Mouse (Mus musculus) midbrain, embryonic 10.5 days (tissue): ENCODE results near the gene Fosb. TPM values are rescaled to one million over a fixed set of nuclear protein-coding genes. Genes with fewer than 3 reads are reported as not detected.

Source experiments
- DNase-seq: peaks from one replicate; pipeline ENCODE4 v3.0.0-alpha.2; 2017; ENCODE audit warnings: low spot score
- H3K27ac ChIP-seq: fragments of 300-500 bp; sonication (generic); replicated peaks from 2 replicates; pipeline ENCODE4 v1.5.1; 2016; ENCODE audit warnings: mild to moderate bottlenecking
- H3K27me3 ChIP-seq: fragments of 300-500 bp; sonication (generic); 2 replicates; pipeline ENCODE4 v1.6.1; 2016; ENCODE audit warnings: low read depth, mild to moderate bottlenecking; ENCODE audit not compliant: poor library complexity, severe bottlenecking
- H3K36me3 ChIP-seq: fragments of 300-500 bp; sonication (generic); 2 replicates; pipeline ENCODE4 v1.6.1; 2016; ENCODE audit warnings: mild to moderate bottlenecking, moderate library complexity
- H3K4me1 ChIP-seq: fragments of 300-500 bp; sonication (generic); 2 replicates; pipeline ENCODE4 v1.6.1; 2016
- H3K4me3 ChIP-seq: fragments of 300-500 bp; sonication (generic); 2 replicates; pipeline ENCODE4 v1.5.1; 2016; ENCODE audit warnings: mild to moderate bottlenecking, moderate library complexity
- H3K9me3 ChIP-seq: fragments of 300-500 bp; sonication (generic); replicated peaks from 2 replicates; pipeline ENCODE4 v1.6.1; 2016; ENCODE audit warnings: mild to moderate bottlenecking
- WGBS: fragments of 180-500 bp; shearing (Covaris S2); methylation state at CpG from one replicate; pipeline ENCODE4 v1.1.7; 2016; 5-methylcytosine and 5-hydroxymethylcytosine counted together
- polyA plus RNA-seq: library from polyadenylated mRNA; unstranded; fragments of >200 nt; fragmentation: Nextera tagmentation; extraction: Ambion mirVana; gene quantifications from 2 replicates; pipeline ENCODE4 v1.2.1, GENCODE M21; 2016

The Fosb gene
- polyA plus RNA-seq, 1 experiment from 2014 or later: 0.02 TPM

DNA sequence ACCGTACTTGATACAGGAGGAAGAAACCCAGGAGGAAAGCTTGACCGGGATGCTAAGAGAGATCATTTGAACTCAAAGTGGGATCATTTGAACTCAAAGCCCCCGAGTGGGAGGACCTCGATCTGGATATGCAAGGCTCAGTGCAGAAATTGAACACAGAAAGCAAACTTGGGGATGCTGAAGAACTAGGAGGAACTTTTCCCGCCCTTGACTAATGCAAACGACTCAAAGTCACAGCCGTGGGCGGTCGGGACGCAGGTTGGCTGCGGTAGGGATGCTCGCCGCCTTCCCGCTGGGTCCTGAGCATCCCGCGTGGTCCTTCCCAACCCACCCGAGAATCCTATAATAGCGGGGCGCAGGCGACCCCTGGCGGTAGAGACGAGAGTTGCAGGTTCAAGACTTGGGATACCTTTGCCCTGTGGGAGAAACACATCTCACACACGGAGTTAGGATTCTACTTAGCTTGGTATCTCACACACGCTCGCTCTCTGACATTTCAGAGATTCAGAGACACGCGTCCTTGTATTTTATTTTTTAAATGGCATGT is 32.7 kb upstream of the Fosb start:
- H3K4me1 ChIP-seq: peaks cover 43% of the 10 kb centered on the region
- under 1% methylated on average over 27 of the region's 27 CpGs for WGBS
- H3K9me3 ChIP-seq: no peaks in the 10 kb centered on the region
- peaks cover 31% of the 10 kb centered on the region for H3K27me3 ChIP-seq
- H3K36me3 ChIP-seq: peaks cover under 1% of the 10 kb centered on the region; the same call in 1 of the 2 replicates
- DNase-seq: peak; percentile 89
- peak overlapping the region; percentile 72 for H3K27ac ChIP-seq
- peak overlapping the region; percentile 62 for H3K4me3 ChIP-seq

DNA sequence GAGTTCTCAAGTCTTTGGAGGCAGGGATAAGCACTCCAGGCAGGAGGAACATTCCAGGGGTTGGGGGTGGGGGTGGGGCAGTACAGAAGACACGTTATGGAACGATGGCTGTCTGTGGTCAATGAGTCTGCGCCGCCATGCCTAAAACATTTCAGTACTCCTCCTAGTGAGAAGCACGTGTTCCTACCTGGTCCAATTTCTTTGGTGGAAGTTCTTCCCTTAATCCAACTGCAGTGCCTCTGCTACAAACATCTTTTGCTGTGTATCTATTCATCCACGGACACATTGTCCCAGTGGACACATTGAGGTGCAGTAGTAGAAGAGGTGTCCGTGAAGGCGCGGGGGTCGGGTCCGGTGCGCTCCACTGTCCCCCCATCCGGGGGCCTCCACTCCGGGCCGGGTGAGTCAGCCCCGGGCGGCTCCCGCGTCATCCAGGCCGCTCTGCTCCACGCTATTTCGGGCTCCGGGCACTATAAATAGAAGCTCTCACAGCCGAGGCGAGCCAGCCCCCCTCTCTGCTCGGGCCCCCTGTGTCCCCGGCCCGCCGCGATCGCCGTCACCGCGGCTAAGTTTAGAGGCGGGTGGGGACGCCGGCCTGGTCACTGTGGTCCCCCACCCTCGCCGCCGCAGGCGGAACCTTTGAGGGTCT is 32.0 kb upstream of the Fosb start:
- no peaks in the 10 kb centered on the region for H3K36me3 ChIP-seq
- peaks cover 43% of the 10 kb centered on the region for H3K4me1 ChIP-seq
- no peaks in the 10 kb centered on the region for H3K9me3 ChIP-seq
- peak overlapping the region; percentile 72 for H3K27ac ChIP-seq
- H3K4me3 ChIP-seq: peak overlapping the region; percentile 62
- under 1% methylated on average over 41 of the region's 41 CpGs for WGBS
- peaks cover 38% of the 10 kb centered on the region for H3K27me3 ChIP-seq
- DNase-seq: peak; percentile 56

DNA sequence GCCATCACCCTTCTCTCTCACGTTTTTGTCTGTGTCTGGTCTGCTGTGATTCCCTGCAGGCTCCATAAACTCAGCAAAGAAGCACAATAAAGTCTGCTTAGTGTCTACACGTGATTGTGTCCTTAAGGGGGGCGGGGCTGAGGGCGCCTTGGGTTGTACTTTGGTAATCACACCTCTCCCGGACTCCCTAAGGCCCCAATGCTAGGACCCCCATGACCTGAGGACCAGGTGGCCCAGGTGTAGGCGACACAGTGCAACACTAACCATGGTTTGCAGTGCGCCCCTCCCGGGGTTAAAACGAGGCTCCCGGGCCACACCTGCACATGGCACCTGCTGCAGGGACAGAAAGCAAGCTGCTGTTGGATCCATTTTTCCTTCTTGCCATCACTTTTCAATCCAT is 31.4 kb upstream of the Fosb start:
- peaks cover 42% of the 10 kb centered on the region for H3K4me1 ChIP-seq
- H3K27me3 ChIP-seq: peaks cover 39% of the 10 kb centered on the region
- no peak for DNase-seq
- no peak overlapping the region for H3K27ac ChIP-seq
- no peaks in the 10 kb centered on the region for H3K36me3 ChIP-seq
- H3K4me3 ChIP-seq: peak overlapping the region; percentile 62
- 28% methylated on average over 10 of the region's 10 CpGs for WGBS
- H3K9me3 ChIP-seq: no peaks in the 10 kb centered on the region

DNA sequence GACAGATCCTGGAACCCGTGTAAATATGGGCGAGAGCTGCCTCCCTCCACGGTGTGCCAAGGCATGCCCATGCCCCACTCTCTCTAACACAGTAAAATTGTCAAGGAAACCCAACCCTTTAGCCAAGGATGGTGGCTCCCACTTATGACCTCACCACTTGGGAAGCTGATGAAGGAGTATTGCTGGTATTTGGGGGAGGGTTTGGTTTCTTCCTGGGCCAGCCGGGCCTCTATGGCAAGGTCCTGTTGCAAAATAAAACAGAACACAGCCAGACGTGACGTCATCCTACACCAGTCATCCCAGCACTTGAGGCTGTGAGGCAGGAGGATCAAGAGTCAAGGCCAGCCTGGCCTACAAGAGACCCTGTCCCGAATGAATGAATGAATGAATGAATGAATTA is 28.7 kb upstream of the Fosb start:
- H3K4me1 ChIP-seq: peaks cover 31% of the 10 kb centered on the region
- peaks cover 46% of the 10 kb centered on the region for H3K27me3 ChIP-seq
- no peak overlapping the region for H3K4me3 ChIP-seq
- DNase-seq: no peak
- H3K27ac ChIP-seq: no peak overlapping the region
- H3K9me3 ChIP-seq: no peaks in the 10 kb centered on the region
- no peaks in the 10 kb centered on the region for H3K36me3 ChIP-seq
- WGBS: 76% methylated on average over 7 of the region's 7 CpGs

DNA sequence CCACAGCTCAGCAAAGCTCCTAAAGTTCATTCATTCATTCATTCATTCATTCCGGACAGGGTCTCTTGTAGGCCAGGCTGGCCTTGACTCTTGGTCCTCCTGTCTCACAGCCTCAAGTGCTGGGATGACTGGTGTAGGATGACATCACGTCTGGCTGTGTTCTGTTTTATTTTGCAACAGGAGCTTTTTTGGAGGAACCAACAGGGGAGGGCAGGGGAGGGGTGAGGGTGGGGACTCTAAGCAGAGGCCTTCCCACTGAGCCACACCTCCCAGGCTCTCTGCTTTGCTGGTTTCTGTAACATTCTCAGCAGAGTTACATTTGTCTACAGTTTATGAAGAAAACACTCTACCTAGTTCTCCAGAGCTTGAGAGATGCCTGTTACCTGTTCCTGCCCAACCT is 28.2 kb upstream of the Fosb start:
- no peak overlapping the region for H3K4me3 ChIP-seq
- H3K4me1 ChIP-seq: peaks cover 33% of the 10 kb centered on the region
- 69% methylated on average over 2 of the region's 2 CpGs for WGBS
- H3K36me3 ChIP-seq: no peaks in the 10 kb centered on the region
- DNase-seq: no peak
- peaks cover 46% of the 10 kb centered on the region for H3K27me3 ChIP-seq
- no peak overlapping the region for H3K27ac ChIP-seq
- H3K9me3 ChIP-seq: no peaks in the 10 kb centered on the region

DNA sequence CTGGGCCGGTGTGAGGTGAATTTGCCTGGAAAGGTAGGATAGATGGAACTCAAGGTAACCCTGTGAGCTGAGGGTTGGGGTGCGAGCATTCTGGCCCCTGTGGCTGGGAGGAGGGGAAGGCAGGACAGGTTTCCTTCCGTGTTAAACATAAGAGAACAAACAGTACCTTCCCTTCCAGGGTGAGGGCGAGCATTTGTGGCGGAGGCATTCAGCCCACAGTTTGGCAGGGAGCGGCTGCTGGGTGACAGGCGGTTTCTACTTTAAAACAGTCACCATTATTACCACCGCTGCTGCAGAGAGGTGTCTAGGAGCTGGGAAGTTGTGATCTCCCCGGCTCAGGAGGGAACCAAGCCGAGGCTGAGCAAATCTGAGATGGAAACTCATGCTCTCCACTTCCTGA is 27.3 kb upstream of the Fosb start:
- H3K36me3 ChIP-seq: no peaks in the 10 kb centered on the region
- H3K9me3 ChIP-seq: no peaks in the 10 kb centered on the region
- no peak overlapping the region for H3K4me3 ChIP-seq
- 73% methylated on average over 10 of the region's 10 CpGs for WGBS
- peaks cover 31% of the 10 kb centered on the region for H3K4me1 ChIP-seq
- H3K27me3 ChIP-seq: peaks cover 47% of the 10 kb centered on the region
- DNase-seq: no peak
- no peak overlapping the region for H3K27ac ChIP-seq

DNA sequence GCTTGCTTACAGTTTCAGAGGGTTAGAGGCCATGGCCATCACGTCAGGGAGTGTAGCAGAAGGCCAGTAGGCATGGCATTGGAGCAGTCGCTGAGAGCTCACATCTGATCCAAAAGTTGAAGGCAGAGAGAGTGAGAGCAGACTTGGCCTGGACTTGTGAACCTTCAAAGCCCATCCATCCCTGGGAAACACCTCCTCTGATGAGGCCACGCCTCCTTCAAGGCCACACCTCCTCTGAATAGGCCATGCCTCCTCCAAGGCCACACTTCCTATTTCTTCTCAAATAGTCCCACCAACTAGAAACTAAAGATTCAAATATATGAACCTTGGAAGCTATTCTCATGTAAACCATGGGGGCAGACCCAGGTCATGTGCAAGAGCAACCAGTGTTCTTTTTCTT is 25.7 kb upstream of the Fosb start:
- DNase-seq: no peak
- Histone ChIP-seq H3K4me3 (no peak overlapping the region), H3K27me3 (peaks cover 41% of the 10 kb centered on the region; the same call in 1 of the 2 replicates), H3K9me3 (no peaks in the 10 kb centered on the region), H3K4me1 (peaks cover 20% of the 10 kb centered on the region), H3K36me3 (no peaks in the 10 kb centered on the region), H3K27ac (no peak overlapping the region)
- WGBS: 41% methylated on average over 3 of the region's 3 CpGs

DNA sequence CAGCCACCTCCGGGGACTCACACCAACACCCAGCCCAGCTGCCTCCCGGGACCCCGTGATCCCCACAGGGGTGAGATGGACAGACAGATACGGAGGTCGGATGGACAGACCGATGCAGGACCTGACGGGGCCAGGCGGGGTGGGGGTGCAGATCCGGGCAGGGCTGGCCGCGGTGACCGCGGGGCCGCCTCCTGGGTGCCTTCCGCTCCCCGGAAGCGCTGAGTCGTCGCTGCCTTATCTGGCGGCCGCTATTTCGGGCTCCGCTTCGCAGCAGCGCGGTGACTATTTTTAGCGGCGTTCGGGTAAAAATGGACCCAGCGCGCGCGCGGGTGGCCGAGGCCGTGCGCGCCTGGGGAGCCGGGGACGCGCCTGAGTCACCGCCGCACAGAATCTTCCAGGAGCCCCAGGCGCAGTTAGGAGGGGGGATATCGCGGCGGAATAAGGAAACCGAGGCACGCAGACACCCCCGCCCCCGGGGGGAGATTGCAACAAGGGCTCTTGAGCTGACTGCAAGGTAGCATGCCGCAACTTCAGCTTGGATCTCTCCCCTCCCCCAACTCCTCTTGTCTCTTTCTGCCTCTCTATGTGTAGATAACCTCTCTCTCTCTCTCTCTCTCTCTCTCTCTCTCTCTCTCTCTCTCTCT is 23.0 kb upstream of the Fosb start:
- no peaks in the 10 kb centered on the region for H3K36me3 ChIP-seq
- H3K4me3 ChIP-seq: peak overlapping the region; percentile 63
- H3K9me3 ChIP-seq: no peaks in the 10 kb centered on the region
- DNase-seq: peak; percentile 63
- H3K4me1 ChIP-seq: peaks cover 22% of the 10 kb centered on the region
- H3K27ac ChIP-seq: peak overlapping the region; percentile 85
- WGBS: under 1% methylated on average over 52 of the region's 52 CpGs
- H3K27me3 ChIP-seq: peaks cover 39% of the 10 kb centered on the region

DNA sequence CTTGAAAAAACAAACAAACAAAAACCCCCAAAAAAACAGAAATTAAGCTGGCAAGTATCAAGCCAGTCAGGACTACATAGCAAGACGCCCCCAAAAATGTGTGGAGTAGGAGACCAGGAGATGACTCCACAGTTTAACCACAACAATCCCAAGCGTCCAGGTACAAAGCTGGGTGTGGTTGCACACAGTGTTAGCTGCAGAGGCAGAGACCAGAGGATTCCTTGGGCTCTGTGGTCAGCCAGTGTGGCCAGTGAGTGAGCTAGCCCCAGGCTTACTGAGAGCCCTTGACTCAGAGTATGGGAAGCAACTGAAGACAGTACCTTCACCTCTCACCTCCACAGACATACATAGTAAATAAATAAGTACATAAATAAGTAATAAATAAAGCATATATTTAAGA is 22.1 kb upstream of the Fosb start:
- Histone ChIP-seq H3K36me3 (no peaks in the 10 kb centered on the region), H3K27ac (no peak overlapping the region), H3K4me1 (peaks cover 31% of the 10 kb centered on the region), H3K27me3 (peaks cover 30% of the 10 kb centered on the region; the same call in 1 of the 2 replicates), H3K4me3 (no peak overlapping the region; the same call in 1 of the 2 replicates), H3K9me3 (no peaks in the 10 kb centered on the region)
- WGBS: 64% methylated on average over 2 of the region's 2 CpGs
- no peak for DNase-seq

DNA sequence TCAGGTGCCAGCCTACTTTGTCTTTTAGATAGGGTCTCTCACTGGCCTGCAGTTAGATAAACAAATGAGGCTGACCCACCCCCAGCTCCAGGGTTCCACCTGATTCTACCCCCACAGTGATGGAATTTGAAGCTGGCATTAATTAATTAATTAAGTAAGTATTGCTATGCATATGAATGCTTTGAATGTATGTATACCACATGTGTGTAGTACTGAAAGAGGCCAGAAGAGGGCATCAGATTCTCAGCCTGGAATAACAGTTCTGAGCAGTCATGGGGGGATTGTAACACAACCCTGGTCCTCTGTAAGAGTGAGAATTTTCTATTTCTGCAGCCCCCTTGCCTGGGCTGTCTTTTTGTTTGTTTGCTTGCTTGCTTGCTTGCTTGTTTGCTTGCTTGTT is 18.6 kb upstream of the Fosb start:
- H3K4me1 ChIP-seq: peaks cover 37% of the 10 kb centered on the region
- no peak overlapping the region for H3K4me3 ChIP-seq
- no peaks in the 10 kb centered on the region for H3K36me3 ChIP-seq
- H3K9me3 ChIP-seq: no peaks in the 10 kb centered on the region
- H3K27ac ChIP-seq: no peak overlapping the region
- peaks cover 21% of the 10 kb centered on the region; the same call in 1 of the 2 replicates for H3K27me3 ChIP-seq
- DNase-seq: no peak

DNA sequence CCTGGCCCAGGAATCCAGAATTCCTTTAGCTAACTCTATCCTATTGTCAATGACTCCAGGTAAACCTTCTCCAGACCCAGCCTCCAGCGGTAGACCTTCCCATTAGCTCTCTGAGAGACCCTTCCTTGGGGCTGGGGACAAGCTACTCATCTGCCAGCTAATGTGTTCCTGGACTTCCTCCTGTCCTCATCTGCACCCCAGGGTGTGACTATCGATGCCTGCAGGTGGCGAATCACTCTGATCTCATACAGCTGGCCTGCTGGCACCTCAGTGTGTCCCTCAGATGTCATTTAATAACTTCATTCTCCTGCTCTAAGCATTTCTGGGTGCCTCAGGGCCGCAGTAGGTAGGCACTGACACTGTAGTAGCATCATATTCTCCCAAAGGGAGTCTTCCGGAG is 17.9 kb upstream of the Fosb start:
- Histone ChIP-seq H3K9me3 (no peaks in the 10 kb centered on the region), H3K27me3 (peaks cover 21% of the 10 kb centered on the region; the same call in 1 of the 2 replicates), H3K36me3 (no peaks in the 10 kb centered on the region), H3K27ac (peak overlapping the region; percentile 81), H3K4me3 (peak overlapping the region; percentile 58; the same call in 1 of the 2 replicates), H3K4me1 (peaks cover 30% of the 10 kb centered on the region)
- 82% methylated on average over 5 of the region's 5 CpGs for WGBS
- no peak for DNase-seq

DNA sequence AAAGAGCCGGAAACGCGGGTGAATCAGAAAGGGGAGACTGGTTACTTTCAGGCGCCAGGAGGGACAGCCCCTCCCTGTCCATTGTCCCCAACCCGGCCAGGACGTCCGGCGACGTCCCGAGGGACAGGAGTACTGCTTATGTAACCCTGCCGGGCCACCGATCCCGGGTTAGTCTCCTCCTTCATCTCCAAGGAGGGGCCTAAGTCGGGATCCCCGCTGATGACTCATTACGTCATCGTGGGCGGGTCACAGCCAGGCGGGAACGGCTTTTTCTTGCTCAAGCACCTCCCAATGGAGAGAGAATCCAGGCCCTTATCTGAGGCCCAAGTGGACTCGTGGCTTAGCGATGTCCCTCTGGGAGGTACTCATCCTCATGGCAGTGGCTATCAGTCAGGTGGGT is 17.3 kb upstream of the Fosb start:
- Histone ChIP-seq H3K36me3 (no peaks in the 10 kb centered on the region), H3K4me1 (peaks cover 26% of the 10 kb centered on the region), H3K27ac (peak overlapping the region; percentile 81), H3K4me3 (peak overlapping the region; percentile 58), H3K27me3 (peaks cover 16% of the 10 kb centered on the region; the same call in 1 of the 2 replicates), H3K9me3 (no peaks in the 10 kb centered on the region)
- peak; percentile 90 for DNase-seq
- WGBS: 0% methylated on average over 22 of the region's 22 CpGs

DNA sequence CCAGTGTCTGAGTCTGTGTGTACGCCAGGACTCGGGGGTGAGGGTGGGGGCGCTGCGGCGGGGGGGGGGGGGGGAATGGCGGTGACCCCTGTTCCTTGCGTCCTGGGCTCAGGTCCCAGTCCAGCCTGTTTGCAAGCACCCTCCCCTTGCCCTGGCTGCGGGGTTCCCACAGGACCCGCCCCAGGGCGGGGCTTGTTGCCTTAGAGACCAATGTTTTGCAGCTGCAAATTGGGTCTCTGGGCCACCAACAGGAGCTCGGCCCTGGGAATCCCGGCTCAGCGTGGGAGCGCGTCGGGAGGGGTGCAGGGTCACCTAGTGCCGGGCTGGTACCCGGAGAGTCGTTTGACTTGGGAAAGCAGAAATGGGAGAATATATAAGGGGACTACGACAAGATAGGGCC is 16.5 kb upstream of the Fosb start:
- peak; percentile 90 for DNase-seq
- no peaks in the 10 kb centered on the region for H3K36me3 ChIP-seq
- H3K4me3 ChIP-seq: peak overlapping the region; percentile 58
- H3K4me1 ChIP-seq: peaks cover 32% of the 10 kb centered on the region
- WGBS: 0% methylated on average over 20 of the region's 20 CpGs
- no peaks in the 10 kb centered on the region for H3K9me3 ChIP-seq
- H3K27ac ChIP-seq: peak overlapping the region; percentile 81
- peaks cover 8% of the 10 kb centered on the region; the same call in 1 of the 2 replicates for H3K27me3 ChIP-seq
